Mouse (Mus musculus) lung, postnatal 25 days (tissue): ENCODE measurements around the gene B9d1.
A peak's percentile ranks its signal among the peaks of the same experiment; 100 is the strongest.

Experiments
- DNase-seq: peaks from one replicate; pipeline ENCODE4 v3.0.0; 2022; ENCODE audit warnings: low spot score

The B9d1 gene

GRCm38 (mm10) chr11:61489874-61490273 is 15.1 kb upstream of the B9d1 start:
- no peak for DNase-seq

GRCm38 (mm10) chr11:61490944-61491520 is 13.9 kb upstream of the B9d1 start:
- no peak for DNase-seq

- DNase-seq, result no peak
Observed at GRCm38 (mm10) chr11:61492749-61493401, 12.1 kb upstream of the B9d1 start.

GRCm38 (mm10) chr11:61493525-61494128 is 11.3 kb upstream of the B9d1 start:
- no peak for DNase-seq

GRCm38 (mm10) chr11:61494129-61494997 is 10.6 kb upstream of the B9d1 start, which contains the start of gene Mapk7:
TSS of gene Mapk7 (minus strand) at chr11:61494406.
- peak; percentile 96 for DNase-seq

- DNase-seq, result no peak
Observed at GRCm38 (mm10) chr11:61495528-61495927, 9.4 kb upstream of the B9d1 start.

GRCm38 (mm10) chr11:61497490-61497889 is 7.5 kb upstream of the B9d1 start:
- DNase-seq, result no peak

- no peak for DNase-seq
Observed at GRCm38 (mm10) chr11:61498736-61499504, 6.0 kb upstream of the B9d1 start.

GRCm38 (mm10) chr11:61503933-61504332 is 1.0 kb upstream of the B9d1 start:
- no peak for DNase-seq

- DNase-seq, result peak; percentile 58
Observed at GRCm38 (mm10) chr11:61514953-61515352, 10.0 kb downstream of the B9d1 start.

- DNase-seq, result no peak
Observed at GRCm38 (mm10) chr11:61517971-61518370, 13.0 kb downstream of the B9d1 start.

GRCm38 (mm10) chr11:61518871-61519270 is 13.9 kb downstream of the B9d1 start:
- DNase-seq, result no peak

- DNase-seq, result no peak
Observed at GRCm38 (mm10) chr11:61519484-61520107, 14.7 kb downstream of the B9d1 start.

- DNase-seq, result peak; percentile 19
Observed at GRCm38 (mm10) chr11:61526872-61527271, 21.9 kb downstream of the B9d1 start.

GRCm38 (mm10) chr11:61529268-61529713 is 24.3 kb downstream of the B9d1 start:
- DNase-seq, result peak; percentile 75

- peak; percentile 41 for DNase-seq
Observed at GRCm38 (mm10) chr11:61532820-61533219, 27.9 kb downstream of the B9d1 start.

- peak; percentile 82 for DNase-seq
Observed at GRCm38 (mm10) chr11:61533571-61533970, 28.6 kb downstream of the B9d1 start.

GRCm38 (mm10) chr11:61535530-61535929 is 30.6 kb downstream of the B9d1 start:
- peak; percentile 64 for DNase-seq

- DNase-seq, result peak; percentile 19
Observed at GRCm38 (mm10) chr11:61536952-61537351, 32.0 kb downstream of the B9d1 start.

- no peak for DNase-seq
Observed at GRCm38 (mm10) chr11:61537362-61537761, 32.4 kb downstream of the B9d1 start.

GRCm38 (mm10) chr11:61540642-61541041 is 35.7 kb downstream of the B9d1 start:
- no peak for DNase-seq
